Mouse (Mus musculus) liver, adult 2 months (tissue): ENCODE measurements at regions not wholly inside any gene's neighbourhood (a gene's known extent, or its start where the extent isn't known, plus 50 kb on each side); places are given as distances from the start of the nearest gene placed in this dataset.

Experiments used
- DNase-seq: peaks from one replicate; pipeline ENCODE4 v3.0.0-alpha.2; 2011; ENCODE audit warnings: low read depth, low spot score; ENCODE audit errors: extremely low read depth
- H3K27ac ChIP-seq: fragments of 200-500 bp; replicated peaks from 2 replicates; pipeline ENCODE4 v1.5.1; 2012; ENCODE audit warnings: low read depth, mild to moderate bottlenecking, control low read depth, inconsistent platforms, low read length; ENCODE audit not compliant: insufficient read depth
- H3K27me3 ChIP-seq: fragments of 200-500 bp; 2 replicates; pipeline ENCODE4 v1.6.1; 2012; ENCODE audit warnings: mild to moderate bottlenecking, moderate library complexity, low read length, inconsistent platforms; ENCODE audit not compliant: control insufficient read depth, insufficient read depth
- H3K36me3 ChIP-seq: fragments of 200-500 bp; 2 replicates; pipeline ENCODE4 v1.6.1; 2012; ENCODE audit warnings: low read length, inconsistent platforms; ENCODE audit not compliant: control insufficient read depth, insufficient read depth
- H3K4me1 ChIP-seq: fragments of 200-500 bp; 2 replicates; pipeline ENCODE4 v1.6.1; 2011; ENCODE audit warnings: low read length; ENCODE audit not compliant: control insufficient read depth, insufficient read depth
- H3K4me3 ChIP-seq: fragments of 200-500 bp; 2 replicates; pipeline ENCODE4 v1.5.1; 2011; ENCODE audit warnings: low read depth, mild to moderate bottlenecking, control low read depth, low read length, moderate library complexity; ENCODE audit not compliant: insufficient read depth
- H3K79me2 ChIP-seq: fragments of 200-500 bp; 2 replicates; pipeline ENCODE4 v1.6.1; 2012; ENCODE audit warnings: inconsistent platforms, mild to moderate bottlenecking, low read length, moderate library complexity; ENCODE audit not compliant: control insufficient read depth, insufficient read depth
- H3K9ac ChIP-seq: fragments of 200-500 bp; 2 replicates; pipeline ENCODE4 v1.6.1; 2012; ENCODE audit warnings: low read depth, mild to moderate bottlenecking, control low read depth, inconsistent platforms, low read length
- CTCF ChIP-seq: fragments of 200-500 bp; IDR thresholded peaks from 2 replicates; pipeline ENCODE4 v1.5.1; 2011; ENCODE audit warnings: low read depth, low read length, control low read depth
- POLR2A ChIP-seq: fragments of 200-500 bp; IDR thresholded peaks from 2 replicates; pipeline ENCODE4 v1.6.1; 2011; ENCODE audit warnings: low read length, control low read depth; ENCODE audit not compliant: insufficient read depth; ENCODE audit errors: extremely low read depth
- WGBS: fragments of 180-500 bp; shearing (Covaris S2); methylation state at CpG from one replicate; pipeline ENCODE4 v1.1.7; 2018; 5-methylcytosine and 5-hydroxymethylcytosine counted together

DNA sequence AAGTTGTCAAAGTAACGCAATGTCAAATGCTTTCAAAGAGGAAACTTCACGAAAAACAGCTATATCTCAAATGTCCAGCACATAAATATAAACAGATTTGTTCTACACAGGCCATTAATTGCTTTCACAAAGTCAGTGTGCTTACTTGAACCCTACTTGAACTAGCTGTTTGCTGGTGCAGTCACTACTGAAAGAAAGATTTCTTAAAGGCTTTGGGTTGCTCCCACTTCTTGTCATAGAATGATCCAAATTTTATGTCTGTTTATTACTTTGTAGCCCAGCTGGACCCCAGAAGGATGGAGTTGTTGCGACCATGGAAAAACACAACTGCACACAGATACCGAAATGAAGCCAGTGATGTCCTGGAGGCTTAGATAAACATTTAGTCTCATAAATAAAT is 491.2 kb upstream of the Tnc start:
- Histone ChIP-seq H3K27ac (no peak overlapping the region), H3K9ac (no peak overlapping the region), H3K36me3 (no peaks in the 10 kb centered on the region), H3K4me3 (no peak overlapping the region), H3K4me1 (no peaks in the 10 kb centered on the region), H3K27me3 (no peaks in the 10 kb centered on the region), H3K79me2 (no peaks in the 10 kb centered on the region)
- TF ChIP-seq POLR2A, result no peak
- TF ChIP-seq CTCF, result no peak
- 77% methylated on average over 4 of the region's 4 CpGs for WGBS
- DNase-seq, result peak; percentile 14

DNA sequence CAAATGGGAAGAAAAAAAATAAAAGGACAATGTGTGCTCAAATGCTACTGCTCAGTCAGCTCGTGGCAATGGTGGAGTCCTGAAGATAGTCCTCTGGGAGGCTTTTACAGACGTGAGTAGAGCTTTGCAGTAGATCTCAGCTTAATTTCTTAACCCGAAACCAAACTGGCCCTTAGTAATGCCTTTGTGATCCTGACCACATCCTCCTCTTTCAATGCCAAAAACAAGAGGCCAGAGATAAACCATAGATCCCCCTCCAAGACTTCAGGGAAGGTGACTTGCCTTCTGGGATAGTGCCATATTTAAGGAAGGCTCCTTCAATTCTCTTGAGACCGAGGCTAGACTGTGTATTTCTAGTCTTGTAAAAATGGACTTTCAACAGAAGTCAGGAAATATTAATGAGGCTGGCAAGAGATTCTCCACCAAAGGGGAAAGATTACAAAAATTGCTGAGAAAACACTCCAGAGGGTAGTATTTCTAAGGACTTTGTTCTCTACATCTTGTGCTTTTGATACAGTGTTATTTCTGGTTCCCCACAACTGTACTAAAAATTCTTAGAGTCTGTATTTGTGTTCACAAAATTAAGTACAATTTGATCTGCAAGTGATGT is 497.9 kb upstream of the Tnc start:
- WGBS, result 57% methylated on average over 4 of the region's 4 CpGs
- H3K9ac ChIP-seq, result no peak overlapping the region

DNA sequence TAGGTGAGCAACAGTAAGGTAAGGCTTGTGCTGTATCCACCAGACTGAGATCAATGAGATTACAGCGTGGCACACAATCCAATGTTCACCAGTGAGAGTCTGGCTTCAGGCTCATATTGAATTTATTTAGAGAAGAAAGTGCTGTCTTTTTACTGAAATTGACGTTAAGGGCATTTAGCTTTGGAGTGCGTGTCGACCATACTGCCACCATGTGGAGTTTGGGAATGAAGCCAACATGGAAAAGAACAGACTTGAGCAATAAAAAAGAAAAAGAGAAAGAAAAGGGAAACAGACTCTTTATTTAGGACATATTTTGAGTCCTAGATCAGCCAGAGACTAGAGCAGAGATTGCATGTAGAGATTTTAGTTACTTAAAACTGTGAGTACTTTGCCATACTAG is 499.6 kb upstream of the Tnc start:
- Histone ChIP-seq H3K79me2 (no peaks in the 10 kb centered on the region), H3K27ac (no peak overlapping the region), H3K36me3 (no peaks in the 10 kb centered on the region), H3K4me3 (no peak overlapping the region), H3K27me3 (no peaks in the 10 kb centered on the region), H3K9ac (no peak overlapping the region), H3K4me1 (no peaks in the 10 kb centered on the region)
- TF ChIP-seq CTCF, result no peak
- 78% methylated on average over 4 of the region's 4 CpGs for WGBS
- no peak for DNase-seq

More for the DNA sequence above, 497.9 kb upstream of the Tnc start:
- Histone ChIP-seq H3K27ac (no peak overlapping the region), H3K4me1 (no peaks in the 10 kb centered on the region), H3K36me3 (no peaks in the 10 kb centered on the region), H3K4me3 (no peak overlapping the region), H3K79me2 (no peaks in the 10 kb centered on the region), H3K27me3 (no peaks in the 10 kb centered on the region)
- no peak for DNase-seq
- TF ChIP-seq CTCF (no peak), POLR2A (no peak)

GRCm38 (mm10) chr4:64562511-64562910 is 515.7 kb upstream of the Tnc start:
- H3K9ac ChIP-seq, result no peak overlapping the region
- H3K27ac ChIP-seq, result no peak overlapping the region
- H3K36me3 ChIP-seq, result no peaks in the 10 kb centered on the region
- no peaks in the 10 kb centered on the region for H3K79me2 ChIP-seq
- no peaks in the 10 kb centered on the region for H3K4me1 ChIP-seq
- WGBS, result 76% methylated on average over 1 of the region's 1 CpGs
- no peaks in the 10 kb centered on the region for H3K27me3 ChIP-seq
- no peak for TF ChIP-seq CTCF
- no peak for TF ChIP-seq POLR2A
- no peak for DNase-seq
- H3K4me3 ChIP-seq, result no peak overlapping the region

GRCm38 (mm10) chr4:64563996-64564395 is 517.2 kb upstream of the Tnc start:
- Histone ChIP-seq H3K4me3 (no peak overlapping the region), H3K79me2 (no peaks in the 10 kb centered on the region), H3K27ac (no peak overlapping the region), H3K27me3 (no peaks in the 10 kb centered on the region), H3K4me1 (no peaks in the 10 kb centered on the region), H3K36me3 (no peaks in the 10 kb centered on the region), H3K9ac (no peak overlapping the region)
- 86% methylated on average over 3 of the region's 3 CpGs for WGBS
- TF ChIP-seq CTCF (no peak), POLR2A (no peak)
- DNase-seq, result no peak

GRCm38 (mm10) chr4:64570666-64571065 is 523.9 kb upstream of the Tnc start:
- H3K27ac ChIP-seq, result no peak overlapping the region
- H3K36me3 ChIP-seq, result no peaks in the 10 kb centered on the region
- no peak overlapping the region for H3K9ac ChIP-seq
- no peak overlapping the region for H3K4me3 ChIP-seq
- no peak for DNase-seq
- TF ChIP-seq CTCF, result no peak
- TF ChIP-seq POLR2A, result no peak
- H3K4me1 ChIP-seq, result no peaks in the 10 kb centered on the region
- no peaks in the 10 kb centered on the region for H3K79me2 ChIP-seq
- 41% methylated on average over 1 of the region's 1 CpGs for WGBS
- H3K27me3 ChIP-seq, result no peaks in the 10 kb centered on the region
